Mouse (Mus musculus): ENCODE results near the gene Pdcl3. TPM values are rescaled to one million over a fixed set of nuclear protein-coding genes. Genes with fewer than 3 reads are reported as not detected.
A peak's percentile ranks its signal among the peaks of the same experiment; 100 is the strongest.

Gene Pdcl3
- total and polyA plus RNA-seq, 3 experiments, result 55.6 to 120 (median 83.6) TPM

GRCm38 (mm10) chr1:39017871-39018270, 32.5 kb downstream of the Pdcl3 start:
- Histone ChIP-seq H3K9ac (ENCODE audit: insufficient read depth, low read depth) (no peak overlapping the region), H3K4me1 (ENCODE audit: control insufficient read depth in 1 of 2, insufficient read depth in 2 of 2) (no peaks in the 10 kb centered on the region), H3K4me2 (ENCODE audit: insufficient read depth, low read depth, poor library complexity, severe bottlenecking) (no peak overlapping the region), H3K27ac (ENCODE audit: insufficient read depth, low read depth) (no peak overlapping the region), H3K36me3 (replicated peaks in 1 of 2; ENCODE audit: control insufficient read depth in 1 of 2, insufficient read depth in 1 of 2, low read length in 1 of 2) (no peaks in the 10 kb centered on the region), H3K79me2 (replicated peaks; ENCODE audit: control insufficient read depth, extremely low read depth, insufficient read depth, poor library complexity, severe bottlenecking) (no peaks in the 10 kb centered on the region), H3K9me3 (replicated peaks; ENCODE audit: low read length) (no peaks in the 10 kb centered on the region), H3K4me3 (replicated peaks in 1 of 3; ENCODE audit: low read depth in 2 of 3, low read length in 2 of 3, poor library complexity in 1 of 3) (no peak overlapping the region), H3K27me3 (replicated peaks) (no peaks in the 10 kb centered on the region)
- TF ChIP-seq GABPA (IDR thresholded peaks at IDR 0.05; ENCODE audit: insufficient replicate concordance, low read depth, low read length), result no peak
- TF ChIP-seq MAFK (IDR thresholded peaks at IDR 0.05; ENCODE audit: insufficient replicate concordance, low read length), result no peak
- TF ChIP-seq TCF12 (IDR thresholded peaks at IDR 0.05; ENCODE audit: low read depth, low read length), result no peak
- TF ChIP-seq JUND (conservative IDR thresholded peaks at IDR 0.05; ENCODE audit: low read depth, low read length), result no peak
- TF ChIP-seq EP300 (IDR thresholded peaks at IDR 0.05; ENCODE audit: low read length), result no peak
- no peak for TF ChIP-seq ZMIZ1 (IDR thresholded peaks at IDR 0.05; ENCODE audit: low read depth, low read length)
- TF ChIP-seq RAD21 (IDR thresholded peaks at IDR 0.05; ENCODE audit: low read depth, low read length), result no peak
- TF ChIP-seq CHD1 (IDR thresholded peaks at IDR 0.05; ENCODE audit: low read depth, low read length), result no peak
- TF ChIP-seq ZNF384 (IDR thresholded peaks at IDR 0.05; ENCODE audit: low read depth, low read length), result no peak
- TF ChIP-seq POLR2A (IDR thresholded peaks at IDR 0.05; ENCODE audit: low read depth, low read length), result no peak
- TF ChIP-seq USF2 (conservative IDR thresholded peaks at IDR 0.05; ENCODE audit: low read depth, low read length), result no peak
- no peak for TF ChIP-seq ETS1 (conservative IDR thresholded peaks at IDR 0.05; ENCODE audit: low read depth, low read length)
- dilution Hi-C loops (cut with MboI; ENCODE audit: extremely low pct_ligation_motif_present, extremely low pct_unique_long_range_greater_than_20kb, low sequenced_read_pairs) (no loop called here), in situ Hi-C loops (cut with MboI; ENCODE audit: low pct_ligation_motif_present, low pct_unique_long_range_greater_than_20kb, low sequenced_read_pairs) (loop anchor here (25.0 kb wide), 1 partner anchor 194 kb away; no protein-coding TSS in a partner anchor)
- DNase-seq (ENCODE audit: extremely low read depth), result no peak

- peak overlapping the region; percentile 69 for H3K4me2 ChIP-seq (ENCODE audit: insufficient read depth, low read depth, poor library complexity, severe bottlenecking)
- peak overlapping the region; percentile 29 to 50 (median 42) for H3K4me3 ChIP-seq (replicated peaks in 1 of 3; ENCODE audit: low read depth in 2 of 3, low read length in 2 of 3, poor library complexity in 1 of 3)
- TF ChIP-seq USF1 (IDR thresholded peaks at IDR 0.05; ENCODE audit: low read depth, low read length) (no peak), NELFE (IDR thresholded peaks at IDR 0.05; ENCODE audit: low read depth, low read length) (0 out of 2 replicates have a peak, but pooled peaks have one; percentile 10), POLR2A (IDR thresholded peaks at IDR 0.05; ENCODE audit: low read depth, low read length) (peak; percentile 30; the same call in 1 of the 2 replicates)
- no peak overlapping the region; the same call in 1 of the 2 replicates for H3K27ac ChIP-seq (ENCODE audit: insufficient read depth, low read depth)
- H3K9ac ChIP-seq (ENCODE audit: insufficient read depth, low read depth), result peak overlapping the region; percentile 56
- no peaks in the 10 kb centered on the region for H3K27me3 ChIP-seq (replicated peaks)
- dilution Hi-C loops (cut with MboI; ENCODE audit: extremely low pct_ligation_motif_present, extremely low pct_unique_long_range_greater_than_20kb, low sequenced_read_pairs) (no loop called here), in situ Hi-C loops (cut with MboI; ENCODE audit: low pct_ligation_motif_present, low pct_unique_long_range_greater_than_20kb, low sequenced_read_pairs) (no loop called here)
- H3K36me3 ChIP-seq (replicated peaks in 1 of 2; ENCODE audit: control insufficient read depth in 1 of 2, insufficient read depth in 1 of 2, low read length in 1 of 2), result no peaks in the 10 kb centered on the region
- no peak for DNase-seq (ENCODE audit: extremely low read depth)
- H3K4me1 ChIP-seq (ENCODE audit: control insufficient read depth in 1 of 2, insufficient read depth in 2 of 2), result peaks cover 11 to 13% of the 10 kb centered on the region in 2 experiments
- no peaks in the 10 kb centered on the region for H3K79me2 ChIP-seq (replicated peaks; ENCODE audit: control insufficient read depth, extremely low read depth, insufficient read depth, poor library complexity, severe bottlenecking)
- no peaks in the 10 kb centered on the region for H3K9me3 ChIP-seq (replicated peaks; ENCODE audit: low read length)
Observed at GRCm38 (mm10) chr1:39025142-39025541, 39.7 kb downstream of the Pdcl3 start.

DNA sequence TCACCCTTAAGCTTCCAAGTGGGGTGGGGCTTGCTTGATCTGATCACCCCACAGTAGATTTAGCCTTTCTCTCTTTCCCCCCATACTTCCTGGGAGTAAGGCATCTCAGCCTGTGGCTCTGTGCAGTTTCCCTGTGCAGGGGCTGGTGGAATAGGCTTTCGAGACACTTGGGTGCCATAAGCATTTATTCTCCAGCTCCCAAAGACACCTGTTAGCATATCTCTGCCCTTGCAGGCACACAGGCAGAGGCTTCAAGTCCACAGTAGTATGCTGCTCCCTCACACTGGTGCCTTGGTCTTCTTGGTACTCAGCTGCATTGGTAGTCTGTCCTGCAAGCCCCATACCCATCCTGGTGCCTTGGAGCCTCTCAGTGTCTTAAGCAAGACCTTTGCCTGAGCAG, 40.4 kb downstream of the Pdcl3 start:
- H3K27me3 ChIP-seq (replicated peaks), result no peaks in the 10 kb centered on the region
- TF ChIP-seq RCOR1 (conservative IDR thresholded peaks at IDR 0.05; ENCODE audit: low read depth, low read length) (no peak), IRF4 (IDR thresholded peaks at IDR 0.05; ENCODE audit: low read depth, low read length) (no peak), BHLHE40 (IDR thresholded peaks at IDR 0.05; ENCODE audit: low read depth, low read length) (no peak), ELF1 (IDR thresholded peaks at IDR 0.05; ENCODE audit: low read depth, low read length) (no peak), HCFC1 (IDR thresholded peaks at IDR 0.05; ENCODE audit: low read depth, low read length) (no peak), MXI1 (IDR thresholded peaks at IDR 0.05; ENCODE audit: low read depth, low read length) (no peak), POLR2AphosphoS2 (IDR thresholded peaks at IDR 0.05; ENCODE audit: low read depth, low read length) (no peak), NELFE (IDR thresholded peaks at IDR 0.05; ENCODE audit: low read depth, low read length) (no peak), ZC3H11A (IDR thresholded peaks at IDR 0.05; ENCODE audit: low read depth, low read length) (no peak), MAZ (IDR thresholded peaks at IDR 0.05; ENCODE audit: low read depth, low read length) (no peak), MEF2A (IDR thresholded peaks at IDR 0.05; ENCODE audit: borderline replicate concordance, low read depth, low read length) (no peak), POLR2A (IDR thresholded peaks at IDR 0.05; ENCODE audit: low read depth, low read length) (no peak)
- peaks cover 11 to 14% of the 10 kb centered on the region in 2 experiments for H3K4me1 ChIP-seq (ENCODE audit: control insufficient read depth in 1 of 2, insufficient read depth in 2 of 2)
- peak overlapping the region; percentile 56 for H3K9ac ChIP-seq (ENCODE audit: insufficient read depth, low read depth)
- in situ Hi-C loops (cut with MboI; ENCODE audit: low pct_ligation_motif_present, low pct_unique_long_range_greater_than_20kb, low sequenced_read_pairs) (no loop called here), dilution Hi-C loops (cut with MboI; ENCODE audit: extremely low pct_ligation_motif_present, extremely low pct_unique_long_range_greater_than_20kb, low sequenced_read_pairs) (no loop called here)
- H3K79me2 ChIP-seq (replicated peaks; ENCODE audit: control insufficient read depth, extremely low read depth, insufficient read depth, poor library complexity, severe bottlenecking), result no peaks in the 10 kb centered on the region
- peak overlapping the region in 2 of 3 experiments; percentile 29 to 50 for H3K4me3 ChIP-seq (replicated peaks in 1 of 3; ENCODE audit: low read depth in 2 of 3, low read length in 2 of 3, poor library complexity in 1 of 3)
- H3K4me2 ChIP-seq (ENCODE audit: insufficient read depth, low read depth, poor library complexity, severe bottlenecking), result peak overlapping the region; percentile 69
- H3K36me3 ChIP-seq (replicated peaks in 1 of 2; ENCODE audit: control insufficient read depth in 1 of 2, insufficient read depth in 1 of 2, low read length in 1 of 2), result no peaks in the 10 kb centered on the region
- H3K27ac ChIP-seq (ENCODE audit: insufficient read depth, low read depth), result no peak overlapping the region
- no peak for DNase-seq (ENCODE audit: extremely low read depth)
- H3K9me3 ChIP-seq (replicated peaks; ENCODE audit: low read length), result no peaks in the 10 kb centered on the region
